Mouse (Mus musculus) pancreas, adult 10 weeks (tissue): ENCODE measurements around the gene C87414. TPM values are rescaled to one million over a fixed set of nuclear protein-coding genes. Genes with fewer than 3 reads are reported as not detected.

ENCODE experiments used
- polyA plus RNA-seq: library from polyadenylated mRNA; stranded (reverse); fragments of 350-450 nt; fragmentation: Illumina TruSeq; extraction: RNeasy Lipid Tissue Mini Kit (QIAGEN cat#74804); gene quantifications from one replicate; pipeline ENCODE4 v1.2.3, GENCODE M21; 2015; ENCODE audit warnings: low read depth, low replicate concordance; ENCODE audit not compliant: insufficient read depth

The C87414 gene
- polyA plus RNA-seq, result not detected

DNA sequence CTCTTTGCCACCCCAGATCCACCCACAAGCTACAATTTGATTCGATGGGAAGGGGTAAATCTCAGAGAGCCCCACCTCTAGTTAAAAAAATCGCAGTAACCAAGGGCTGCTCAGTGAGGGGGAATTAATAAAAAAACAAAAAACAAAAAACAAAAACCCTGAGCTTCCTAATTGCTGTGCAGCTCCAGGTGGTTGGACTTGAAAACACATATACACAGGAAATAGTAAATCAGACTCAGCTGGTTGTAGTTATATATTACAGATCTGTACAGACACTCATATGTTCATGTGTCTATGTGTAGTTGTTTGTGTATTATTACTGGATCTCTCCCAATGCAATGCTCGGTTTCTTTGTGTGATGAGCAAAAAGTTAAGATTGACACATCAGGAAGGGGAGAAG, at the start of gene C87414:
C87414 (minus strand) TSS at position 101 of the 400 bp plus-strand sequence.

Other genes with a start within 250 kb of the C87414 start
- not detected for gene Gm16427, start 131.4 kb downstream of the C87414 start, polyA plus RNA-seq
- gene Gm7792, start 172.2 kb upstream of the C87414 start, polyA plus RNA-seq, result not detected